Mouse (Mus musculus) retina, adult 2 months (tissue): ENCODE data around the gene Defa28.
"Not testable (repeated sequence)": the region's sequence is repeated elsewhere in the genome, so short reads cannot be mapped to it uniquely, and the experiment has no call there.

Experiments used
- DNase-seq: peaks from one replicate; pipeline ENCODE4 v3.0.0-alpha.2; 2012; ENCODE audit warnings: low read depth, low spot score

The Defa28 gene

DNA sequence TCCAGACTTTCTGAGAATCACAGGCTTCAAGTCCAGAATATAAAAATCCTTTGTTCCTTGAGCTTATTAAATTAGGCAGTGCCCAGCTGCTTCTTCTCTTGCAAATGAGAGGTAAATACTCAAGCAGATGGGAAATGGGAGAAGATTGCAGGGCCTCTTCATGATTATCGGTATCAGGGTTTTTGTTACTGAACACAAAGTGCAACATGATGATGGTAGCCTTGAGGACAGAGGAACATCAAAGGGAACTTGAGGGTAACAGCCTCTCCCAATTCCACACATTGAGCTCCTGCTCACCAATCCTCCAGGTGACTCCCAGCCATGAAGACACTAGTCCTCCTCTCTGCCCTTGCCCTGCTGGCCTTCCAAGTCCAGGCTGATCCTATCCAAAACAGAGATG lies at the start of gene Defa28:
Gene Defa28, plus strand, starts transcription at position 301 of the 400 bp plus-strand sequence.
- DNase-seq = not testable (repeated sequence)

DNA sequence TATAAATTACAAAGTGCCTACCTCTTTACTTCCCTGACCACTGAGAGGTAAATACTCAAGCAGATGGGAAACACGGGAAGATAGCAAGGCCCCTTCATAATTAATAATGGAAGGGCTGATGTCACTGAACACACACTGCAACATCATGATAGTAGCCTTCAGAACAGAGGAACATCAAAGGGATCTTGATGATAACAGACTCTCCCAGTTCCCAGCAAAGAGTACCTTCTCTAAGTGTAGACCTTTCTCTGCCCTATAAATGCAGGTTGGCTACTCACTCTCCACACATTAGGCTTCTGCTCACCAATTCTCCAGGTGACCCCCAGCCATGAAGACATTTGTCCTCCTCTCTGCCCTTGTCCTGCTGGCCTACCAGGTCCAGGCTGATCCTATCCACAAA lies 17.7 kb upstream of the Defa28 start, which contains the start of gene Defa37:
Gene Defa37, plus strand, starts transcription at position 301 of the 400 bp plus-strand sequence.
- DNase-seq = not testable (repeated sequence)

DNA sequence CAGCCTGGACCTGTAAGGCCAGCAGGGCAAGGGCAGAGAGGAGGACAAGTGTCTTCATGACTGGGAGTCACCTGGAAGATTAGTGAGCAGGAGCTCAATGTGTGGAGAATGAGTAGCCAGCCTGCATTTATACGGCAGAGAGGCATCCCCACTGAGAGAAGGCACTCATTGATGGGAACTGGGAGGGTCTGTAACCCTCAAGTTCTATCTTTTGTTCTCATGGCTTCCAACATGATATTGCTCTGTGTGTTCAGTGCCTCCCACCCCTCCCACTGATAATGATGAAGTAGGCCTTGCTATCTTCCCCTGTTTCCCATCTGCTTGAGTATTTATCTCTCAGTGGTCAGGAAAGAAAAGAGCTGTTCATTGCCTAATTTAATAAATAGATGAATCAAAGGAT lies 11.6 kb downstream of the Defa28 start, which contains the start of gene Gm7861:
Gene Gm7861, minus strand, starts transcription at position 101 of the 400 bp plus-strand sequence.
- DNase-seq = not testable (repeated sequence)

DNA sequence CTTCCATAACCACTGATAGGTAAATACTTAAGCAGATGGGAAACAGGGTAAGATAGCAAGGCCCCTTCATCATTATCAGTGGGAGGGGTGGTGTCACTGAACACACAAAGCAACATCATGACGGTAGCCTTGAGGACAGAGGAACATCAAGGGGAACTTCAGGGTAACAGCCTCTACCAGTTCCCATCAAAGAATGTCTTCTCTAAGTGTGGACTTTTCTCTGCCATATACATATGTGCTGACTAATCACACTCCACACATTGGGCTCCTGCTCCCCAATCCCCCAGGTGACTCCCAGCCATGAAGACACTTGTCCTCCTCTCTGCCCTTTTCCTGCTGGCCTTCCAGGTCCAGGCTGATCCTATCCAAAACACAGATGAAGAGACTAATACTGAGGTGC lies 35.1 kb downstream of the Defa28 start, which contains the start of gene Defa26:
Gene Defa26, plus strand, starts transcription at position 301 of the 400 bp plus-strand sequence.
- not testable (repeated sequence) for DNase-seq
